Mouse (Mus musculus): ENCODE measurements around the gene Slc9b2.

- no peak for TF ChIP-seq CTCF (IDR thresholded peaks at IDR 0.05; ENCODE audit: borderline replicate concordance, insufficient read depth, low read length)
- no peak for TF ChIP-seq POLR2A (IDR thresholded peaks at IDR 0.05; ENCODE audit: low read depth, low read length)
Observed at GRCm38 (mm10) chr3:135393186-135393585, 85.7 kb downstream of the Slc9b2 start.

Measured in embryonic fibroblast, embryonic 13.5 days (primary cell).